Mouse (Mus musculus) brain, embryonic 14.5 days (tissue): Measurements from ENCODE around the gene Crip2.

Source experiments
- CTCF ChIP-seq: fragments of 200-500 bp; IDR thresholded peaks from 2 replicates; pipeline ENCODE4 v1.5.1; 2012; ENCODE audit warnings: inconsistent platforms, mild to moderate bottlenecking, moderate library complexity, borderline replicate concordance; ENCODE audit not compliant: insufficient read depth, insufficient read length; ENCODE audit errors: extremely low read depth
- POLR2A ChIP-seq: fragments of 200-500 bp; IDR thresholded peaks from 2 replicates; pipeline ENCODE4 v1.6.1; 2012; ENCODE audit warnings: mild to moderate bottlenecking, inconsistent platforms, borderline replicate concordance; ENCODE audit not compliant: poor library complexity, insufficient read depth, insufficient read length, severe bottlenecking; ENCODE audit errors: extremely low read depth

DNA sequence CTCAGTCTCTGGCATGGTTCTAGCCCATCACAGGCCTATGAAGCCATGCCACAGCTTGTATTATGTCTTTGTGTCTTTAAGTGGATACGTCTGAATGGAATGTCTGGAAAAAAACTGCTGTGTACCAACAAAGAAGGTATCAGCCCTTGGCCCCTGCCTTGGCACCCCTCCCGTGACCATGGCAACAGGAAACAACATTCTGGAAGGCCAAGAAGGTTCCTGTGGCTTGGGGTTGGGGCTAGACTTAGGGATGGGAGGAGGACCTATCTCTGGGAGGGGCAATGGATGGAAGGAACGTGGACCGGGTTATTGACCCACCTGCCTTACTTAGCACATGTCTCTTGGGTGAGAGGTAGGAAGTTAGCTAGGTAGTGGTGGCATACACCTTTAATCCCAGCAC is 9.3 kb downstream of the Crip2 start:
- TF ChIP-seq POLR2A = no peak
- TF ChIP-seq CTCF = no peak
